Mouse (Mus musculus) liver, adult 2 months (tissue): ENCODE results near the gene Zdhhc22. TPM values are rescaled to one million over a fixed set of nuclear protein-coding genes. Genes with fewer than 3 reads are reported as not detected.

ENCODE experiments used
- DNase-seq: peaks from one replicate; pipeline ENCODE4 v3.0.0-alpha.2; 2011; ENCODE audit warnings: low read depth, low spot score; ENCODE audit errors: extremely low read depth
- H3K27ac ChIP-seq: fragments of 200-500 bp; replicated peaks from 2 replicates; pipeline ENCODE4 v1.5.1; 2012; ENCODE audit warnings: low read depth, mild to moderate bottlenecking, control low read depth, inconsistent platforms, low read length; ENCODE audit not compliant: insufficient read depth
- H3K27me3 ChIP-seq: fragments of 200-500 bp; 2 replicates; pipeline ENCODE4 v1.6.1; 2012; ENCODE audit warnings: mild to moderate bottlenecking, moderate library complexity, low read length, inconsistent platforms; ENCODE audit not compliant: control insufficient read depth, insufficient read depth
- H3K36me3 ChIP-seq: fragments of 200-500 bp; 2 replicates; pipeline ENCODE4 v1.6.1; 2012; ENCODE audit warnings: low read length, inconsistent platforms; ENCODE audit not compliant: control insufficient read depth, insufficient read depth
- H3K4me1 ChIP-seq: fragments of 200-500 bp; 2 replicates; pipeline ENCODE4 v1.6.1; 2011; ENCODE audit warnings: low read length; ENCODE audit not compliant: control insufficient read depth, insufficient read depth
- H3K4me3 ChIP-seq: fragments of 200-500 bp; 2 replicates; pipeline ENCODE4 v1.5.1; 2011; ENCODE audit warnings: low read depth, mild to moderate bottlenecking, control low read depth, low read length, moderate library complexity; ENCODE audit not compliant: insufficient read depth
- H3K79me2 ChIP-seq: fragments of 200-500 bp; 2 replicates; pipeline ENCODE4 v1.6.1; 2012; ENCODE audit warnings: inconsistent platforms, mild to moderate bottlenecking, low read length, moderate library complexity; ENCODE audit not compliant: control insufficient read depth, insufficient read depth
- H3K9ac ChIP-seq: fragments of 200-500 bp; 2 replicates; pipeline ENCODE4 v1.6.1; 2012; ENCODE audit warnings: low read depth, mild to moderate bottlenecking, control low read depth, inconsistent platforms, low read length
- CTCF ChIP-seq: fragments of 200-500 bp; IDR thresholded peaks from 2 replicates; pipeline ENCODE4 v1.5.1; 2011; ENCODE audit warnings: low read depth, low read length, control low read depth
- POLR2A ChIP-seq: fragments of 200-500 bp; IDR thresholded peaks from 2 replicates; pipeline ENCODE4 v1.6.1; 2011; ENCODE audit warnings: low read length, control low read depth; ENCODE audit not compliant: insufficient read depth; ENCODE audit errors: extremely low read depth
- WGBS: fragments of 180-500 bp; shearing (Covaris S2); methylation state at CpG from one replicate; pipeline ENCODE4 v1.1.7; 2018; 5-methylcytosine and 5-hydroxymethylcytosine counted together
- polyA plus RNA-seq: library from polyadenylated mRNA; depleted of rRNA; stranded (reverse); fragments of >200 nt; gene quantifications from 2 replicates; pipeline ENCODE4 v1.2.3, GENCODE M21; 2012; rRNA removed
- total RNA-seq: library from RNA; depleted of rRNA; stranded (reverse); fragments of >200 nt; gene quantifications from 2 replicates; pipeline ENCODE4 v1.2.3, GENCODE M21; 2014; rRNA removed

Gene Zdhhc22
- total RNA-seq (not detected in 2 replicates), polyA plus RNA-seq (not detected in 2 replicates)

GRCm38 (mm10) chr12:86989890-86990754, at the start of gene Zdhhc22:
Zdhhc22 (minus strand) TSS chr12:86990430.
- Histone ChIP-seq H3K27ac (no peak within 1 kb of the TSS), H3K79me2 (no peaks in the 10 kb centered on the region), H3K4me3 (no peak within 1 kb of the TSS), H3K36me3 (no peaks in the 10 kb centered on the region), H3K9ac (no peak within 1 kb of the TSS), H3K27me3 (peaks cover 13% of the 10 kb centered on the region), H3K4me1 (no peaks in the 10 kb centered on the region)
- TF ChIP-seq CTCF: no peak
- no peak for DNase-seq
- WGBS: 4% methylated on average over 54 of the region's 68 CpGs

DNA sequence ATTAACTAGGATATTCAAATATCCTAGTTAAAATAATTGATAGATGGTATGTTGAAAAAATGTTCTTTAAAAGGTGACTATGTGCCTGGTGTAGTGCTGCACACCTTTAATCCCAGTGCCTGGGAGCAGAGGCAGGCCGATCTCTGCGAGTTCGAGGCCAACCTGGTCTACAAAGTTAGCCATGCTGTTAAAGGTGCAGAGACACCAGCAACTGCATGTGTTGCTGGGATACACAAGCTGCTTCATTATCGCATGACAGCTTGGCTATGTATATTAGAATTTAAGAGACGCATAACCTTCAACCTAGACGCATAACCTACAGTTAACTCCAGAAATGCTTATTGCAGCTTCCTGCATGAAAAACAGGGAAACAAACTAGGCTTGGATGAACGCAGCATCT, 46.4 kb upstream of the Zdhhc22 start:
- Histone ChIP-seq H3K4me1 (no peaks in the 10 kb centered on the region; the same call in 1 of the 2 replicates), H3K79me2 (no peaks in the 10 kb centered on the region), H3K9ac (no peak overlapping the region), H3K4me3 (no peak overlapping the region), H3K36me3 (no peaks in the 10 kb centered on the region), H3K27me3 (no peaks in the 10 kb centered on the region), H3K27ac (no peak overlapping the region)
- no peak for DNase-seq
- 94% methylated on average over 7 of the region's 7 CpGs for WGBS
- no peak for TF ChIP-seq POLR2A
- TF ChIP-seq CTCF: no peak

DNA sequence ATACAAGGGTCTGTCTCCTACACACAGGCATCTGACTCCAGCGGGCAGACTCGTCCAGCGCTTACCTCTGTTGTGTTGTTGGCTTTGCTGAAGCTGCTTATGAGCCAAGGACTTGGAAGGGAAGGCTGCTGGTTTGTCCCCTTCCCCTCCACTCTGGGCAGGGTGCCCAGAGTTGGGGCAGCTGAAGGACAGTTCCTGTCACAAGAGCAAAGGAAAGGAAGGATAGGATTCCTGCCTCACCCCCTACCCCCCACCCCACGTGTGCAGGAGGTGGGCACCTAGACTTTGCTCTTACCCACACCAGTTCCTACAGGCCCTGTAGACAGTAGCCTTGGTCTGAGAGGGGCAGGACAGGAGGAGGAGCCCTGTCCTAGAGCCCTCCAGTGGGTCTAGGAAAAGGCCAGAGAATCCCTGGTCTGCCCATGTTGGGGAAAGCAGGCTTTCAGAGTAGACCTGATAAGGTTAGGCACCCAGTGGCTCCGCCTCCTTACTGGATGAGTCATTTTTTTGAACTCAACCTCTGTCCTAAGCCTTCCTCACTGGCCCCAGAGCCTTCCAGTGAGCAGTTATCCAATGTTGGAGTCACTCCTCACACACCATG, 41.0 kb upstream of the Zdhhc22 start:
- DNase-seq: no peak
- H3K27ac ChIP-seq: no peak overlapping the region
- no peaks in the 10 kb centered on the region for H3K36me3 ChIP-seq
- TF ChIP-seq CTCF (no peak), POLR2A (no peak)
- no peaks in the 10 kb centered on the region; the same call in 1 of the 2 replicates for H3K4me1 ChIP-seq
- peaks cover 12% of the 10 kb centered on the region for H3K27me3 ChIP-seq
- WGBS: 64% methylated on average over 5 of the region's 5 CpGs
- no peak overlapping the region for H3K9ac ChIP-seq
- no peak overlapping the region for H3K4me3 ChIP-seq
- no peaks in the 10 kb centered on the region for H3K79me2 ChIP-seq

DNA sequence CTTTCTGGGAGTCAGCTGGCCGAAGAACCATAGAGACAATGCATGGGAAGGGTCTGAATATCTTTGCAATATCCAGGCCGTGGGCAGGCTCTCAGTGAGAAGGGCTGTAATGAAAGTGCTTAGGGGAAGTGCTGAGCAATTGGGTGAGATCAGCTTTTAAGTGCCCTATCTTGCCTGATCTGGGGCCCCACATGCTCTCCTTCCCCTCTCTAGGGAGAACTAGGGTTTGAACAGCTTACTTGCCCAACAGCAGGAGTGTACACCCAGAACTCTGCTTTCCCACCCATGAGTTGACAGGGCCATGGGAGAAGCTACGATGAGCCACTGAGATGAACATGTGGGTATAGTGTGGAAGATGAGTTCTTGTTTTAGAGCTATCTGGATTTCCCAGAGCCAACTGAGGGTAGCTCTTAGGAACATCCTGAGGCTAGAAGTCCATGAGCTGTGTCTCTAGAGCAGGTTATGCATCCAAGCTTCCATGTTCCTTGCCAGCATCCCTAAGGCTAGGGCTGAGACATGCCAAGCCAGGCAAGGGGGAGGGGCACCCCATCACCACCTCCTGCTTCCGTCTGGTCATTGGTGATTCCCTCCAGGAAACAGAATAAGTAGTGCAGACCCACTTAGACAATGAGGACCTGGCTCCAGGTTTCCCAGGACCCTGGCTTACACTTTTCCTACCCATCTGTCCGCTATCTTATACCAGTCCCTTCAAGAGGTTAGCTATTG, 39.2 kb upstream of the Zdhhc22 start:
- H3K27me3 ChIP-seq: peaks cover 12% of the 10 kb centered on the region
- H3K79me2 ChIP-seq: no peaks in the 10 kb centered on the region
- TF ChIP-seq POLR2A (no peak), CTCF (no peak)
- H3K4me3 ChIP-seq: no peak overlapping the region
- no peak overlapping the region for H3K9ac ChIP-seq
- H3K27ac ChIP-seq: no peak overlapping the region
- H3K36me3 ChIP-seq: no peaks in the 10 kb centered on the region
- no peaks in the 10 kb centered on the region; the same call in 1 of the 2 replicates for H3K4me1 ChIP-seq
- 68% methylated on average over 5 of the region's 5 CpGs for WGBS
- no peak for DNase-seq

- DNase-seq: no peak
- no peak overlapping the region for H3K27ac ChIP-seq
- no peak overlapping the region for H3K9ac ChIP-seq
- TF ChIP-seq CTCF (no peak), POLR2A (no peak)
- H3K36me3 ChIP-seq: no peaks in the 10 kb centered on the region
- no peaks in the 10 kb centered on the region for H3K79me2 ChIP-seq
- no peak overlapping the region for H3K4me3 ChIP-seq
- peaks cover 12% of the 10 kb centered on the region for H3K27me3 ChIP-seq
- H3K4me1 ChIP-seq: no peaks in the 10 kb centered on the region; the same call in 1 of the 2 replicates
- 61% methylated on average over 2 of the region's 2 CpGs for WGBS
Measured at GRCm38 (mm10) chr12:87028068-87028467, 37.8 kb upstream of the Zdhhc22 start.
